Mouse (Mus musculus): ENCODE results near the gene Pramel7. TPM values are rescaled to one million over a fixed set of nuclear protein-coding genes. Genes with fewer than 3 reads are reported as not detected.
"Not testable (repeated sequence)": the region's sequence is repeated elsewhere in the genome, so short reads cannot be mapped to it uniquely, and the experiment has no call there.

Pramel7 gene
- not detected in 2 replicates for polyA plus RNA-seq (2012; rRNA removed)

GRCm38 (mm10) chr2:87496993-87497392, at the start of gene Pramel7:
Gene Pramel7 (minus strand): TSS chr2:87497093.
- not testable (repeated sequence) for H3K27ac ChIP-seq (ENCODE audit: insufficient read depth, low read length); H3K4me1 ChIP-seq (ENCODE audit: control insufficient read depth, insufficient read depth, low read length); H3K4me3 ChIP-seq (ENCODE audit: insufficient read depth, low read length)

- TF ChIP-seq CTCF (IDR thresholded peaks at IDR 0.05; ENCODE audit: extremely low read depth, insufficient read depth, low read length) (no peak), POLR2A (IDR thresholded peaks at IDR 0.05; ENCODE audit: extremely low read depth, insufficient read depth, low read length) (no peak)
- no peak within 1 kb of the TSS for H3K27ac ChIP-seq (ENCODE audit: insufficient read depth, low read length)
- no peak within 1 kb of the TSS for H3K4me3 ChIP-seq (ENCODE audit: insufficient read depth, low read length)
- no peaks in the 10 kb centered on the region for H3K4me1 ChIP-seq (ENCODE audit: control insufficient read depth, insufficient read depth, low read length)
These were observed 48.5 kb upstream of the Pramel7 start, which contains the start of gene Olfr1128 for GRCm38 (mm10) chr2:87545442-87545841. Gene Olfr1128 (minus strand): TSS chr2:87545542.

- Histone ChIP-seq H3K4me3 (ENCODE audit: insufficient read depth, low read length) (no peak overlapping the region), H3K4me1 (ENCODE audit: control insufficient read depth, insufficient read depth, low read length) (no peaks in the 10 kb centered on the region), H3K27ac (ENCODE audit: insufficient read depth, low read length) (no peak overlapping the region)
- TF ChIP-seq CTCF (IDR thresholded peaks at IDR 0.05; ENCODE audit: extremely low read depth, insufficient read depth, low read length) (no peak), POLR2A (IDR thresholded peaks at IDR 0.05; ENCODE audit: extremely low read depth, insufficient read depth, low read length) (no peak)
These were observed 37.9 kb upstream of the Pramel7 start for GRCm38 (mm10) chr2:87534826-87535225.

- no peak within 1 kb of the TSS for H3K4me3 ChIP-seq (ENCODE audit: insufficient read depth, low read length)
- no peak within 1 kb of the TSS for H3K27ac ChIP-seq (ENCODE audit: insufficient read depth, low read length)
- TF ChIP-seq CTCF (IDR thresholded peaks at IDR 0.05; ENCODE audit: extremely low read depth, insufficient read depth, low read length) (no peak), POLR2A (IDR thresholded peaks at IDR 0.05; ENCODE audit: extremely low read depth, insufficient read depth, low read length) (no peak)
- H3K4me1 ChIP-seq (ENCODE audit: control insufficient read depth, insufficient read depth, low read length): no peaks in the 10 kb centered on the region
These were observed 34.6 kb upstream of the Pramel7 start, which contains the start of gene Olfr153 for GRCm38 (mm10) chr2:87531496-87531895. Gene Olfr153 (plus strand): TSS chr2:87531796.

GRCm38 (mm10) chr2:87525899-87526616, 29.2 kb upstream of the Pramel7 start:
- H3K4me3 ChIP-seq (ENCODE audit: insufficient read depth, low read length); H3K4me1 ChIP-seq (ENCODE audit: control insufficient read depth, insufficient read depth, low read length); H3K27ac ChIP-seq (ENCODE audit: insufficient read depth, low read length): not testable (repeated sequence)

- Histone ChIP-seq H3K27ac (ENCODE audit: insufficient read depth, low read length) (no peak overlapping the region), H3K4me3 (ENCODE audit: insufficient read depth, low read length) (no peak overlapping the region), H3K4me1 (ENCODE audit: control insufficient read depth, insufficient read depth, low read length) (no peaks in the 10 kb centered on the region)
- TF ChIP-seq POLR2A (IDR thresholded peaks at IDR 0.05; ENCODE audit: extremely low read depth, insufficient read depth, low read length): no peak
- no peak for TF ChIP-seq CTCF (IDR thresholded peaks at IDR 0.05; ENCODE audit: extremely low read depth, insufficient read depth, low read length)
These were observed 23.8 kb upstream of the Pramel7 start for GRCm38 (mm10) chr2:87520651-87521050.

GRCm38 (mm10) chr2:87516581-87516980, 19.7 kb upstream of the Pramel7 start:
- Histone ChIP-seq H3K4me3 (ENCODE audit: insufficient read depth, low read length) (no peak overlapping the region), H3K4me1 (ENCODE audit: control insufficient read depth, insufficient read depth, low read length) (no peaks in the 10 kb centered on the region), H3K27ac (ENCODE audit: insufficient read depth, low read length) (no peak overlapping the region)
- no peak for TF ChIP-seq POLR2A (IDR thresholded peaks at IDR 0.05; ENCODE audit: extremely low read depth, insufficient read depth, low read length)
- TF ChIP-seq CTCF (IDR thresholded peaks at IDR 0.05; ENCODE audit: extremely low read depth, insufficient read depth, low read length): no peak

- Histone ChIP-seq H3K4me1 (ENCODE audit: control insufficient read depth, insufficient read depth, low read length) (no peaks in the 10 kb centered on the region), H3K4me3 (ENCODE audit: insufficient read depth, low read length) (no peak overlapping the region), H3K27ac (ENCODE audit: insufficient read depth, low read length) (no peak overlapping the region)
- no peak for TF ChIP-seq CTCF (IDR thresholded peaks at IDR 0.05; ENCODE audit: extremely low read depth, insufficient read depth, low read length)
- TF ChIP-seq POLR2A (IDR thresholded peaks at IDR 0.05; ENCODE audit: extremely low read depth, insufficient read depth, low read length): no peak
These were observed 18.7 kb upstream of the Pramel7 start for GRCm38 (mm10) chr2:87515457-87516060.

GRCm38 (mm10) chr2:87515046-87515445, 18.2 kb upstream of the Pramel7 start:
- H3K4me1 ChIP-seq (ENCODE audit: control insufficient read depth, insufficient read depth, low read length): no peaks in the 10 kb centered on the region
- no peak overlapping the region for H3K27ac ChIP-seq (ENCODE audit: insufficient read depth, low read length)
- TF ChIP-seq POLR2A (IDR thresholded peaks at IDR 0.05; ENCODE audit: extremely low read depth, insufficient read depth, low read length): no peak
- TF ChIP-seq CTCF (IDR thresholded peaks at IDR 0.05; ENCODE audit: extremely low read depth, insufficient read depth, low read length): no peak
- no peak overlapping the region for H3K4me3 ChIP-seq (ENCODE audit: insufficient read depth, low read length)

GRCm38 (mm10) chr2:87506265-87506664, 9.4 kb upstream of the Pramel7 start, which contains the start of gene Pramel6:
Gene Pramel6 (plus strand): TSS chr2:87506565.
- Histone ChIP-seq H3K4me3 (ENCODE audit: insufficient read depth, low read length) (no peak within 1 kb of the TSS), H3K27ac (ENCODE audit: insufficient read depth, low read length) (no peak within 1 kb of the TSS)
- TF ChIP-seq CTCF (IDR thresholded peaks at IDR 0.05; ENCODE audit: extremely low read depth, insufficient read depth, low read length) (no peak), POLR2A (IDR thresholded peaks at IDR 0.05; ENCODE audit: extremely low read depth, insufficient read depth, low read length) (no peak)

More at GRCm38 (mm10) chr2:87506265-87506664, 9.4 kb upstream of the Pramel7 start, which contains the start of gene Pramel6:
- H3K4me1 ChIP-seq (ENCODE audit: control insufficient read depth, insufficient read depth, low read length): no peaks in the 10 kb centered on the region
